Mouse (Mus musculus): ENCODE measurements around the gene Cdr2l.

The Cdr2l gene

GRCm38 (mm10) chr11:115403338-115404124 is 21.8 kb downstream of the Cdr2l start, which contains the start of gene Mrpl58:
TSS of gene Mrpl58 (plus strand) at chr11:115403752.
- intact Hi-C loops (cut with DNase I) = no loop called here

GRCm38 (mm10) chr11:115405723-115406122 is 24.0 kb downstream of the Cdr2l start:
- intact Hi-C loops (cut with DNase I) = no loop called here

GRCm38 (mm10) chr11:115406858-115407401 is 25.2 kb downstream of the Cdr2l start:
- intact Hi-C loops (cut with DNase I) = no loop called here

- intact Hi-C loops (cut with DNase I) = no loop called here
These were observed 26.7 kb downstream of the Cdr2l start for GRCm38 (mm10) chr11:115408266-115408920.

GRCm38 (mm10) chr11:115409556-115409955 is 27.8 kb downstream of the Cdr2l start:
- intact Hi-C loops (cut with DNase I) = no loop called here

- intact Hi-C loops (cut with DNase I) = no loop called here
These were observed 38.0 kb downstream of the Cdr2l start, which contains the start of the genes Atp5h and Kctd2 for GRCm38 (mm10) chr11:115419531-115420237. TSS of gene Atp5h (minus strand) at chr11:115419962. TSS of gene Kctd2 (plus strand) at chr11:115420128.

GRCm38 (mm10) chr11:115420336-115421190 is 38.8 kb downstream of the Cdr2l start:
- intact Hi-C loops (cut with DNase I) = no loop called here

- intact Hi-C loops (cut with DNase I) = no loop called here
These were observed 39.6 kb downstream of the Cdr2l start for GRCm38 (mm10) chr11:115421328-115421727.

GRCm38 (mm10) chr11:115421972-115422371 is 40.3 kb downstream of the Cdr2l start:
- intact Hi-C loops (cut with DNase I) = no loop called here

GRCm38 (mm10) chr11:115423091-115423490 is 41.4 kb downstream of the Cdr2l start:
- intact Hi-C loops (cut with DNase I) = no loop called here

GRCm38 (mm10) chr11:115424666-115425065 is 43.0 kb downstream of the Cdr2l start:
- intact Hi-C loops (cut with DNase I) = no loop called here

- intact Hi-C loops (cut with DNase I) = no loop called here
These were observed 44.0 kb downstream of the Cdr2l start for GRCm38 (mm10) chr11:115425671-115426070.

GRCm38 (mm10) chr11:115427482-115428331 is 46.0 kb downstream of the Cdr2l start:
- intact Hi-C loops (cut with DNase I) = loop anchor here (2.0 kb wide), 1 partner anchor 45 kb away; no protein-coding TSS in a partner anchor

- intact Hi-C loops (cut with DNase I) = loop anchor here (2.0 kb wide), 1 partner anchor 43 kb away; no protein-coding TSS in a partner anchor
These were observed 47.6 kb downstream of the Cdr2l start for GRCm38 (mm10) chr11:115429307-115429706.

GRCm38 (mm10) chr11:115430561-115430960 is 48.8 kb downstream of the Cdr2l start:
- intact Hi-C loops (cut with DNase I) = no loop called here

- intact Hi-C loops (cut with DNase I) = no loop called here
These were observed 51.1 kb downstream of the Cdr2l start for GRCm38 (mm10) chr11:115432814-115433213.

- intact Hi-C loops (cut with DNase I) = no loop called here
These were observed 51.6 kb downstream of the Cdr2l start for GRCm38 (mm10) chr11:115433342-115433741.

GRCm38 (mm10) chr11:115435596-115436337 is 54.1 kb downstream of the Cdr2l start:
- intact Hi-C loops (cut with DNase I) = no loop called here
